Mouse (Mus musculus) kidney, adult 8-10 months (tissue): ENCODE results near the gene Cdc14a.

Experiments
- DNase-seq, 2 experiments: peaks; one replicate each; pipeline ENCODE4 v3.0.0; 2022

Gene Cdc14a

DNA sequence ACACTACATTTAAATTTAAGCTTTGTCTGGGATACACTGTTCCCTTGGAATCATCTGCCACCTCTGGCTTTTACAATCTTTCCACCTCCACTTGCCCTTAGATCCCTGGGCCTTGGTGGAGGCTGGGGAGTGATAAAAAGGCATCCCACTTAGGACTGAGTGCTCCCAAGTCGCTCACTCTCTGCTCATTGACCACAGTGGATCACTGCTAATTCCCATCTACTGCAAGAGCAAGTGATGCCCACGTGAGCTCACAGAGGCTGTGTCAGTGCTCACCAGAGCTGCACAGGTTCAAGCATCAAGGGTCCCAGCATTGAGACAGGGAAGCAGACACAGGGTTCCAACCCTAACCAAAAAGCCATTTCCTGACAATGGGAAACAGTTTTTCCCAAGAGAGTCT lies 98.3 kb downstream of the Cdc14a start:
- DNase-seq: no peak

DNA sequence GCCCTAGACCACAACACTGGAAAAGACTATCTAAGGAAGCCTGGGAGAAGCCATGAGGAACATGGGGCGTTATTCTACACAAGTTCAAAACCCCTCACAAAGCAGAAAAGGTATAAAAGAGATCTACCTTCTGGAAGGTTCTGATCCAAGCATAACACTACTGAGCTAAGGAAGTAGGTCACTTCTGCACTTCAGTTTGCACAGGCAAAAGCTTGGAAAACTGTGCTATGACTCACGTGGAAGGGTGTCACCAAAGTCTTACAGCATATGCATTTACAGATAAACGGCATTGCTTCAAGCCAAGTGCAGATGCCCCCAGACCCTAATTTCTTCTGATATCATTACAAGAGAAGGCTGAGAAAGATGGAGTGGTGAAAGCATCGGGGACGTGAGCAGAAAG lies 104.1 kb downstream of the Cdc14a start:
- DNase-seq: no peak

DNA sequence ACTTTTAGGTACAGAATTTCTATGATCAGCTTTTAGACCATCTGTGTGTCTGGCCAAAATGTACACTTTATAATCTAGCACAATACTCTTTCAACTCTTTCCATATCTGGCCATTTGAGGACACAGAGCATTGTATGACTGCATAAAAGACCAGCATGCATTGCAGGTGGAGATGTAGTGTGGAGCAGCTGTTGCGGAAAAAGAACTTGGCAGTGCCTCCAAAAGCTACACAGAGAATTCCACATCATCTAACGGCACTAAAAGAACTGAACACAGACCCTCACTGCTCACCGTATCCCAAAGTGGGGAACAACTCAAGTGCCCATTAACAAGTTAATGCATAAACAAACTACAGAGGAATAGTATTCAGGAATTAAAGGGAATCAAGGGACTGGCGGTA lies 112.0 kb downstream of the Cdc14a start:
- DNase-seq: no peak

DNA sequence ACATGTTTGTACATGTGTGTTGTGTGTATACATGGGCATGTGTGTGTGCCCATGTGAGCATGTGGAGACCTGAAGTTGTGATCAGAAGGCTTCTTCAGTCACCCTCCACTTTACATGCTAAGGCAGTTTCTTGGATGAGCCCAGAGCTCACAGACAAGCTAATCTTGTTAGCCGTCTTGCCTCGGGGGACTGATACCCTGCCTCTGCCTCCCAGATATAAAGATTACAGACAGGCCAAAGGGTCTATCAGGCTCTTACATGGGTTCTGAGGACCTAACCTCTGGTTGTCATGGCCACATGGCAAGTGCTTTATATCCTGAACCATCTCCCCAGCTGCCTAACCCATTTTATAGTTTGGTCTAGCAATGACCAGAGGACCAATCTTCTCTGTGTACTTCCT lies 112.7 kb downstream of the Cdc14a start:
- no peak for DNase-seq

DNA sequence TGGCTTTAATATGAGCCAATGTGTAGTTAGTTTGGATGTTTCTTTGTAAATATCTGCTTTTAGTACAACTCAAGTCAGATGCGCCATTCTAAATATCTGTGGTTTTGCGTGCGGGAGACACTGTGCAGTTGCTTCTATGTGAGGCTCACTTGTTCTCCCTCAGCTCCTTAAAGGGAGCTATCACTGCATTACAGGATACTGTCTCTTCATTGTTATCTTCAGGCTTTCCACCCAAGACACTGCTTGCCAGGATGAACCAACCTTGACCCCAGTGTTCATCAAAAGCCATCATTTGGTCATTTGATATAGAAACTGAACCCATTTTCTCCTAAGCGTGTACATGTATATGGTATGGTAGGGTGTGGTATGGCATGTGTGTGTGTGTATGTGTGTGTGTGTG lies 113.2 kb downstream of the Cdc14a start:
- DNase-seq: no peak

DNA sequence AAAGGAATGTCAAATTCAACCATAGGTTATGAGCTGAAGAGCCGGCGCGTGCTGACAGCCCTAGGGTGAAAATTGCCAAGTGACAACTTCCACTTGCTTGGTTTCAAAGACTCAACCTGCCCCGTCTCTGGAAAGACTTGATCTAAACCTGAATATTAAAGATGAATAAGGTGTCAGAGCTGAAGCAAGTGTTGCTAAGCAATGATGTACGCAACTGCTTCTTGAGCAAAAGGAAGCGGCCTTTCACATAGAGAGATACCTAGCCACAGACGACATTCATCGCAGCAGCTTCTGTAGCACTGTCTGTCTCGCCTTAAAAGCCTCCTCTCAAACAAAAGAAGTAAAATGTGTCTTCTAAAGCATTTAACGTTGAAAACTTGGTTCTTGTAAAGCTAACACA lies 113.8 kb downstream of the Cdc14a start:
- no peak for DNase-seq

DNA sequence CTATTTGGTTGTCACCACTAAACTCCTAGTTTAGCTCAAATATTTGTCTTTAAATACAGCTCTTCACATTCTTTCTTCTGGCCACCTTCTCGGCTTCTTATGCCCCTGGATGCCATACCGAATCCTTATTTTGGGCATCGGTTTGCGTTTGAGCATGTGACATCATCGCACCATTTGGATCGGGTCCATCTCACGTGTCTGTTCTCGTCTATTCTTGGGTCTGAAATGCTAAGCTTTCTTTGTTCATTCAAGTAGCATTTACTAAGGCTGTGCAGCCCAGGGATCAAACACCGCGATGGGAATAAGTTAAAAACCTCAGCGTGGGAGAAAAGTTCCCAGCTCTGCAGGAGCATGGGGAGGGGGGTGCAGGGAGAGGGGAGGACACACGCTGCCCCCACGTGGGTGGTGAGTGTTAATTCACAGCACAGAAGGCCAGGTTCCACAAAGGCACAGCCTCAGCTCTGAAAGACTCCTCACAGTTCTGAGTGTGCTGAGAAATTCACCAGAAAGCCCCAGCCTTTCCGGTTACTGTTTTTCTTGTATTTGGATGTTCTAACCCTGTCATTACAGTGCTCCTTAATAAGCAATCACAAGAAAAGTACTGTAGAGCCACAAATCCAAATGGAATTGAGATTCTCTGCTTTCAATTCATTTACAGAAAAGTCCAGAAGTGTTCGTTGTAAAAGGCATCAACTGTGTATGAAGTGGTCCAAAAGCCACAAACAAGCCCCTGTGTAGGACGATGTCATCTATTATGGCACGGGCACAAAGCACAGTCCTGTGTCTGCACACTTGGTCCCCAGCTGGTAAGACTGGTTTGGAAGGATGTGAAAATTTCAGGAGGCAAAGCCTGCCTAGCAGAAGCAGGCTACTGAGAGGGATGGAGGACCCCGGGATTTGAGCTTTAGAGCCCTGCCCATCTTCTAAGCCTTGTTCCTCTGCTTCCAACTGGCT lies 118.8 kb downstream of the Cdc14a start:
- DNase-seq: no peak

DNA sequence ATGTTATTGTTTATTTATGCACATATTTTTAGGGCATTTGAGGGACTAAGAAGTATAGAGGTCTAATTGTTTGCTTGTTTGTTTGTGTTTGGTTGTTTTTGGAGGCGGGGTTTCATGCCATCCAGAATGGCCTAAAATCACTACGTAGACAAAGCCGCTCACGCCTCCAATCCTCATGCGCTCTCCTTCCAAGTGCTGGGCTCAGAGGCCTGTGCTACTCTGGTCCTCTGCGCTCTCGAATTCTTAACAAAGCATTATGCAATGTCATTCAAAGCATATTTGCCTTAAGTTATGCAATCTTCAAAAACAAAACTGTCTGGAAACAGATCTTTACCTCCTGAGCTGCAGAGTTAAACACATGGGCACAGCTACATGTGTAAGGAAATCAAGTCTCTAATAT lies 121.3 kb downstream of the Cdc14a start:
- no peak for DNase-seq

DNA sequence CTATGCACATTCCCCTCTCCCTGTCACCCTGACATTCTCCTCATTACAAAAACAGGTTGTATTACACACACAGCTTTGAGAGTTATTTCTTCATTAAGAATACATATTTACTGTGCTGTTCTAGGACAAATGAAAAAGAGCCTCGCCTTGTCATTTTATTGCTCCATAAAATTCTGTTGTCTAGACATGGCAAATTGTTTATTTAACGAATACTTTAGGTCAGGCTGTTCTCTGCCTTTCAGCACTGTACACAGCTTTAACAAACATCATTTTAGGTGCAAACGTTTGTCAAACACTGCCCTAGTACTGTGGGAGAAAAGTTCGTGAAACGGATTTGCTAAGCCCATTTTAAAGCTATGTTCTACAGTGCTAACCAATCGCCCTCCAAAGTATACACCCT lies 122.1 kb downstream of the Cdc14a start:
- DNase-seq: no peak

DNA sequence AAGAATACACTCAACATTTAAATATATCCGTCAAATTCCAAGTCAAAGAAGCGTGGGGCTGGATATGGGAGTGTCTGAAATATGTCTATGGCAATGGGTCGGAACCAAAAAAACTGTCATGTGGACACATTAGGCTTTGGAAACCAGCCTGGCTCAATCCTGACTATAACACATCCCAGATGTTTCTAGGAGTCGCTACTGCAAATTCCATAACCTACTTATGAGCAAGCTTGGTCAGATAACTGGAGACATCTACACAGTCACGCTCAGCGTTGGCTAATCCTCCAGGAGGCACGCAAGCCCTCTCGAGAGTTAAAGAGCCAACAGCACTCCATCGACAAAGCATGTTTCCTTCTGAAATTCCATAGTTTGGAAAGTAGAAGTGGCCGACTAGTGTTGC lies 125.1 kb downstream of the Cdc14a start:
- DNase-seq: no peak

DNA sequence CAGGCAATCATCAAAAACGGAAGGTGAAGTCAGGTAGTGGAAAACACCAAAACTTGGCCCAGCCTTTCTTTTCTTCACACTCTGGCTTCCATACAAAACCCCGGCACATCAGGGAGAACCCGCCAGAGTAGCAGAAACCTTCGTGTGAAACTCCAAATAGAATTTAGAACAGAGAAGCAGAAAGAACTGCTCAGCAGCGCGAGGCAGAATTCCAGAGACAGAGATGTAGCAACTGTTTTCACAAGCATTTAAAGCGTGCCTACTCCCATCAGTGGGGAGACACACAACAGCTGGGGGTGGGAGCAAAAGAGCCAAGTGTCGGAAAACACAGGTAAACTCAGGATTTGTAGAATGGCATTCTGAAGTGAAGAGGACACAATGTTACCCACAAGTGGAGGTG lies 125.8 kb downstream of the Cdc14a start:
- DNase-seq: no peak

DNA sequence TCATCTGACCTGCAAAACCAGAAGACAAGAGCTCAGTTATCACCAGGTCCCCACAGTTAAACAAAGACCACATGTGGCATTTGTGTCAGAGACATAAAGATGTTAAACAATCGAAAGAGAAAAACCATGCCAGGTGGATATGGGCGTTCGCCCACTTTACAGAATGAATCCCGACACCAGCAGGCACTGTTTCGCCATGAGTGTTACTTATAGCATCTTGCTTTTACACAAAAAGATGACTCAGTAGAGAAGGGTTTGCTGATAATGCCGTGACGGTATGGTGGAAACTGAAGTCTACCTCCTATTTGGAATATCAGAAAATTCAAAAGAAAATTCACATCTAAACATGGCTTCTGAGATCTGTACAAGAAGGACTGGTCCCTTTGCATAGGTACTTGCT lies 126.7 kb downstream of the Cdc14a start:
- DNase-seq: no peak

DNA sequence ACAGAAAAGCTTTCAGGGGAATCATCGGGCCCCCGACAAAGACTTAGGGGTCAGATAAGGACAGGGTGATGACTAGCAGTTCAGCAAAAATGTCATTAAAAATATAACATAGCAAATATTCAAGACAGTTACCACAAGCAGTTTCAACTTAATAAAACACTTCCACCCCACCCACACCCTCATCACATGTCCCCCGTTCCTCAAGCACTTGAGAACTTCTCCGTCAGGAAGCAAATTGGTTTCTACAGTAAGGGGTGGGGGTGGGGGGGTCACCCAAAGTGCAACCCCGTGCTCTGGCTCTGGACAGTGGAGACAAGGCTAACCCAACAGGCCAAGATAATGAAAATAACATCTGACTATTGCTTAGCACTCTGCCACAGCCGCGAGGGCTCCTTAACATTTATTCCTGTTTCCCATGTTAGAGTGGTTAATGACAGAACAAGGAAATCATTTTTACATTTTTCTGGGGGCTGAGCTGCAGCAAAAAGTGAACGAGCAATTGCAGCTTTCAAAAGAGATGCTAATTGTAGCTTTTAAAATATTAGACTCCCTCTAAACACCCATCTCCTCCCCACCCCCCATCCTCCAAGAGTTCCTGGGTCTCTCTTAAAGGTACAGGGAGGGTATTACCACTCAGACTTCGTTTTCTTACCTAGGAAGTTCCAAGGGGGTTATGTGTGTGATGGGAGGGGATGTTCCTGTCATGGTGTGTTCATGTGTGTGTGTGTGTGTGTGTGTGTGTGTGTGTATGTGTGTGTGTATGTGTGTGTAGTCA lies 133.6 kb downstream of the Cdc14a start:
- DNase-seq: no peak

DNA sequence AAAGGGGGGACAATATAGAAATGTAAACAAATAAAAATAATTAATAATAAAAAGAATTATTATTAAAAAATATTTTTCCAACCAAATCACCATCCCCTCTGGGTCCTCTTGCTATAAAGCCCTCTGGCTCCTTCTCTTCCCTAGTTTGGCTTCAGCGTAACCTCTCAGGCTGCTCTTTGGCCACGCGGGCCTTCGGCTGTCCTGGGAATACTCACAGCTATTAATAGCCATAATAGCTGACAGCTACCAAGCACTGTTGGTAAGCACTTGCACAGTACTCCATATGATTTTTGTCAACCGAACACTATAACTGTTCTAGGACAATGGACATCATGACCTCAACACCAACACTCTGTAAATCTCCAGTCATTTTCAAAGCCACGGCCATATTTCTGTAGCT lies 135.0 kb downstream of the Cdc14a start:
- DNase-seq: no peak

DNA sequence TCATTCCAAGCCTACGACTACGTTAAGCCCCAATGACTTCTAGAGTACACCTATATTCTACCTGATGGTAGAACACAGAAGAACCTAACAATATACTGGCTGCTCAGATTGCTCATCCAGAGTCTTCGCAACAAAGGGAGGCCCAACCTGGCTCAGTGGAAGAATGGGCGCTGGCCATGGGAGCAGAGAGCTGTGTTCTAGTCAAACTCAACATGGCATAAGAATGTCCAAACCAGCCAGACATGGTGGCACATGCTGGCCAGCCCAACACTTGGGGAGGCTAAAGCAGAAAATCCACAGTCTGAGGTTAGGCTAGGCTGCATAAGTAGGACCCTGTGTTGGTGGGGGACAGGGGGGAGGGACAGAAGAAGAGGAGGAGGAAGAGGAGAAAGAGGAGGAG lies 139.1 kb downstream of the Cdc14a start:
- no peak for DNase-seq

DNA sequence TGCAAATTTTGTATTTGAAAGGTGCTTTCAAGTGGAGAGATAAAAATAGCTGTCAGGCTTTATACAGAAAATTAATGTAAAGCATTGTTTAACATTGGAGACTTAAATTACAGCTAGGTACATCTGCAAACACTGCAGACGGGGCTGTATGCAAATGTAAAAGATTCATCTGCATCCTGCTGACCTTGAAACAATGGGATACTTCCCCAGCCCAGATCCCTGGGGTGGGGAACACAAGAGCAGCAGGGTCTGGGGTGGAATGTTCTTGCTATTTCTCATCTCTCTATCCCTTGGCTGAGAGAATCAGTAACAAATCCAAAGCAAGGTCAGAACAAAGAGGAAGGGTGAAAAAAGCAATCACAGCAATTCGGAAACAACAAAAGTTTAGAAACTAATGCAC lies 139.8 kb downstream of the Cdc14a start:
- no peak for DNase-seq

DNA sequence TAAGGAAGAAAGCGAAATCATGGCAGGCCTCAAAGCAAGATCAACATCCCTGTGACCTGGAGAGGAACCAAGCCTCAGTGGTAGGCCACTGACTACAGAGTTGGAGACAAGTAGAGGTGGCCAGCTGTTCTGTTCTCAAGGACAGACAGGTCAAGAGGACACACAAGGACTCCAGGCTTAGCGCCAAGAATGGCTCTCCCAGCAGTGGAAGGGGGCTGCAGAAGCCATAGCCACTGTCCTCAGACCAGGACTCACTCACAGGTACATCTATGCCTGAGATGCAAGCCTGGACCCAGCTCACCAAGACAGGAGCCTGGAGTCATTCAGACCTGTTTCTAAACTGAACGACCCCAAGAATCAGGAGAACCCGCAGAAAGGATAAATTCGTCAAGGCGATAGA lies 142.2 kb downstream of the Cdc14a start:
- DNase-seq: no peak

DNA sequence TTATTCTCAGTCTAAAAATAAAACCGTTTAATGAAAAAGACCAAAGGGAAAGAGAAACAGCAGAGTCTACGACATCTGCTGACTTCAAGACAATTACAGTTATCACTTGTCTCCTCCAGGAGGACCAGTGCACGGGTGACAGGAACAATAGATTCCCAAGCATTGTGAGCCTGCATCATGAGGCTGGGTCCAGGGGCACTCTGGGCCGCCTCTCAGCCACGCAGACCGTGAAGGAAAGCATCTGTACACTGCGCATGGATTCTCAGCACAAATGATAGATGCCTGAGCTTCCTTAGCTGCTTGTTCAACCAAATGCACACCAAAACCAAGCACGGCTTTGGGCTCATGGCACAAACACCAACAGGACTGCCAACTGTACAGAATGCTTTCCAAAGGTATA lies 146.7 kb downstream of the Cdc14a start:
- no peak for DNase-seq

DNA sequence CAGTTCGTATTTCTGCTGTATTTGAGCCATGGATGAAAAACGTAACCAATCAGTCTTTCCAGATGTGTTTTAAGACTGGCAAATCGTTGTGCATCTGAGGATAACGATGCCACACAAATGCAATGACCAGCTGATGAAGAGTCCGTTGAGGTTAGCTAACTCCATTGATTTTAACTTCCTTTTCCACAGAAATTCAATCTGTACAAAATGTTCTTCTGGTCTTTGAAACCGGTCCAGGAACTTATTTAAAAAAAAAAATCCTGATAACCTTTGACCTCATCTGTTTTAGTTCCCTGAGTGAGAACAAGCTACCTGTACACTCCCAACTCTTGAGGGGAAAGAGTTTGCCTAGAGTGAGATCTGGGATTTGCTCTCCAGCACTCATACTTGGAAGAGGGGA lies 152.2 kb downstream of the Cdc14a start:
- DNase-seq: no peak

DNA sequence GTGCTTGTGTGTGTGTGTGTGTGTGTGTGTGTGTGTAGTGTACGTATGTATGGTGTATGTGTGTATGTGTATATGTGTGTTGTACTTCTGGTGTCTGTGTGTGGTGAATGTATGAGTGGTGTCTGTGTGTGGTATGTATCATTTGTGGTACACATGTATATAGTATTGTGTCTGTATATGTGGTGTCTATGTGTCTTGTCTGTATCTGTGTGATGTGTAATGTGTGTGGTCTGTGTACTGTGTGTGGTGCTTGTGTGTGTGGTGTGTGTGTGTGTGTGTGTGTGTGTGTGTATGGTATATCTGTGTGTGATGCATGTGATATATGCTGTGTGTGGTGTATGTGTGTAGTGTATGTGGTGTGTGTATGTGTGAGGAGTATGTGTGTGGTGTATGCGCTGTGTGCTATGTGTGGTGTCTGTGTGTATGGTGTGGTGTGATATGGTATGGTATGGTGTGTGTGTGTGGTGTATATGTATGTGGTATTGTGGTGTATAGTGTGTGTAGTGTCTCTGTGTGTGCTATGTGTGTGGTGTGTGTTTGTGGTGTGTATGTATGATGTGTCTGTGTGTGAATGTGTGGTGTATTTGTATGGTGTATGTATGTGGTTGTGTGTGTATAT lies 156.7 kb downstream of the Cdc14a start:
- DNase-seq: no peak

DNA sequence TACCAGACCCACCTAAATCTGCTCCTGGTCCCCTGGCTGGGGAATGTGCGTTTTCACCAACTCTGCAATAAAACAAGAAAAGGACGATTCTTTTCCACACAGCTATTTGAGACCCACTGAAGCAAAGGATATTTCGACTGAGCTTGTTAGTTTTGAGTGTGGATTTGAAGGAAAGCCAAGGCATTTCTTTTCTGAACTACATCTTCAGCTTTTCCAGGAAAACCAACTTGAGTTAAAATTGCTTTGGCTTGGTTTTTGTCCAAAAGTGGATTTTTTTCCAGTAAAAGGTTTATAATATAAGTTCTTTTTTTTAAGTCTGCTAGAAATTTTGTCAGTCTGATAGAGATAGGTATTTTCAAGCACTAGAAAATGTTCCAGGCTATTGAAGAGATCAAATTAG lies 157.5 kb downstream of the Cdc14a start:
- no peak for DNase-seq

DNA sequence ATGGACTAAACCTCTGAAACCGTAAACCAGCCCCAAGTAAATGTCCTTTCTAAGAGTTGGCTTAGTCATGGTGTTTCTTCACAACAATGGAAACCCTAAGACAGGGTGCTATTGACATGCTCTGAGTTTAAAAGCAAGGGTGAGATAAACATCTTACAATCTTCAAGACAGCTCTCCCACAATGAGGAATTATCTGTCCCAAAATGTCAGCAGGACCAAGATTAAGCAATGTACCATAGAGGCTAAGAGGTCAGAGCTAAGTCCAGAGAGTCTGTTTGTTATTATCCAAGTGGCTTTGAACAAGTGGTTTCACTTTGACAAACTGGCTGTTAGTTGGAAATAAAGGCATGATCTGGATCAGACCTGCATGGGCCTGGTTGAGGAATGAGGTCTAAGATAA lies 159.9 kb downstream of the Cdc14a start:
- no peak for DNase-seq

DNA sequence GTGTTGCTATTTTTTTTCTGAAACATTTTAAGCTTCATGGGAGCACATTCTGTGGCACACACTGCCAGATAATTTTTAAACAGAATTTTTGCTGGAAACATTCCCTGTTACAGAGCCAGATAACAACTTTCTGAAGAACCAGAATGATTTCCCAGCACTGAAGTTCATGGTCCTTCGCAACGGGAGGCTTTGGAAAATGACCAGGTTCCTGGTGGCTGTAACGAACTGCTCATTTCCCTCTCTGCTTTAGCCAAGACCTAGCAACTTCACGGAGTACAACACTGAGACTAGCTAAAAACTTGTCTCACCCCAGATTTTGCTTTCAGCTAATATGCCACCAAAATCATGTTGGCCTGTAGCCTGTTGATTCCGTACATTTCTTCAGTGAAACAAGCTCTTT lies 160.8 kb downstream of the Cdc14a start:
- DNase-seq: no peak

DNA sequence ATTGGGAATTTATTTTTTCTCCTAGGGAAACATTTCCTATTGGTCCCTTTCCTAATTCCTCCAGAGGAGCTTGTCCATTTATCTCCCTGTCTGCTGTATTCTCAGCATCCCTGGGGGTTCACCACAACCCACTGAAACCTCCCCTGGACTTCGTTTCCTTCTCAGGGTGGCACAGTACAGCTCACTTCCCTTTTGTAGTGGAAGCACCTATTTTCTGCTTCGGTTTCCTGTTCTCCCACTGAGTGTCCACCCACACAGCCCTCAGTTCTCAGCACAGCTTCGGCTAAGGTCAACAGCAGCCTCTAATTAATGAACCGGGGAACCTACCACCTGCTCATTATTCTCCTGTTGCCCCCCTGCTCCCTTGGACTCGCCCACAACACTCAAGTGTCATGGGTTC lies 167.7 kb downstream of the Cdc14a start:
- DNase-seq: no peak
